Mouse (Mus musculus) midbrain, embryonic 11.5 days (tissue): Measurements from ENCODE around the gene Mis12. TPM values are rescaled to one million over a fixed set of nuclear protein-coding genes. Genes with fewer than 3 reads are reported as not detected.

Experiments used
- ATAC-seq: fragments of 200-750 bp; cut with Nextera tagmentation; 2 replicates; pipeline ENCODE4 v1.8.0; 2017; ENCODE audit warnings: moderate TSS enrichment, moderate library complexity; ENCODE audit not compliant: low FRiP score
- DNase-seq: peaks from one replicate; pipeline ENCODE4 v3.0.0; 2015; ENCODE audit warnings: low spot score; ENCODE audit errors: missing footprints
- H3K27ac ChIP-seq: fragments of 300-500 bp; sonication (generic); 2 replicates; pipeline ENCODE4 v1.5.1; 2014; ENCODE audit warnings: low read depth, low read length
- H3K27me3 ChIP-seq: fragments of 300-500 bp; sonication (generic); 2 replicates; pipeline ENCODE4 v1.6.1; 2014; ENCODE audit warnings: mild to moderate bottlenecking, low read length, moderate library complexity, mixed read lengths; ENCODE audit not compliant: control insufficient read depth, insufficient read depth
- H3K36me3 ChIP-seq: fragments of 300-500 bp; sonication (generic); 2 replicates; pipeline ENCODE4 v1.6.1; 2014; ENCODE audit warnings: mild to moderate bottlenecking, low read length, moderate library complexity, mixed read lengths; ENCODE audit not compliant: control insufficient read depth, insufficient read depth
- H3K4me1 ChIP-seq: fragments of 300-500 bp; sonication (generic); 2 replicates; pipeline ENCODE4 v1.6.1; 2014; ENCODE audit warnings: low read length; ENCODE audit not compliant: control insufficient read depth, insufficient read depth
- H3K4me2 ChIP-seq: fragments of 300-500 bp; sonication (generic); 2 replicates; pipeline ENCODE4 v1.6.1; 2014; ENCODE audit warnings: mild to moderate bottlenecking, moderate library complexity
- H3K4me3 ChIP-seq: fragments of 300-500 bp; sonication (generic); 2 replicates; pipeline ENCODE4 v1.5.1; 2014; ENCODE audit warnings: low read depth, low read length
- H3K9ac ChIP-seq: fragments of 300-500 bp; sonication (generic); 2 replicates; pipeline ENCODE4 v1.6.1; 2014; ENCODE audit warnings: low read length
- H3K9me3 ChIP-seq: fragments of 300-500 bp; sonication (generic); 2 replicates; pipeline ENCODE4 v1.6.1; 2016; ENCODE audit warnings: low read length; ENCODE audit not compliant: control insufficient read depth
- WGBS: fragments of 180-500 bp; shearing (Covaris S2); extraction: QIAGEN DNeasy Blood & Tissue Kit; methylation state at CpG from one replicate; pipeline ENCODE4 v1.1.7; 2014; 5-methylcytosine and 5-hydroxymethylcytosine counted together
- polyA plus RNA-seq: library from polyadenylated mRNA; unstranded; fragments of >200 nt; fragmentation: Nextera tagmentation; extraction: Ambion mirVana; gene quantifications from 2 replicates; pipeline ENCODE4 v1.2.1, GENCODE M21; 2014

The Mis12 gene
- polyA plus RNA-seq, 1 experiment from 2014 or later: 57.5 TPM

GRCm38 (mm10) chr11:71032491-71033162 is 13.2 kb downstream of the Mis12 start:
- Histone ChIP-seq H3K9ac (peak overlapping the region; percentile 75), H3K4me3 (peak overlapping the region; percentile 50), H3K27ac (peak overlapping the region; percentile 90), H3K9me3 (no peaks in the 10 kb centered on the region), H3K36me3 (peaks cover 5% of the 10 kb centered on the region; the same call in 1 of the 2 replicates), H3K4me2 (peak overlapping the region; percentile 51), H3K4me1 (peaks cover 11% of the 10 kb centered on the region), H3K27me3 (no peaks in the 10 kb centered on the region; the same call in 1 of the 2 replicates)
- peak; percentile 53 for ATAC-seq
- WGBS: 4% methylated on average over 26 of the region's 26 CpGs
- DNase-seq: peak; percentile 94

GRCm38 (mm10) chr11:71033163-71033761 is 13.9 kb downstream of the Mis12 start, which contains the start of gene 6330403K07Rik:
TSS of gene 6330403K07Rik (minus strand) at chr11:71033513.
- Histone ChIP-seq H3K27ac (peak within 1 kb of the TSS; percentile 90), H3K4me2 (peak within 1 kb of the TSS; percentile 51), H3K36me3 (0 out of 2 replicates have a peak, but pooled peaks cover 3% of the 10 kb centered on the region), H3K4me1 (peaks cover 11% of the 10 kb centered on the region), H3K9ac (peak within 1 kb of the TSS; percentile 75), H3K27me3 (no peaks in the 10 kb centered on the region; the same call in 1 of the 2 replicates), H3K9me3 (no peaks in the 10 kb centered on the region), H3K4me3 (peak within 1 kb of the TSS; percentile 50)
- peak; percentile 98 for DNase-seq
- under 1% methylated on average over 30 of the region's 31 CpGs for WGBS
- peak; percentile 96 for ATAC-seq

DNA sequence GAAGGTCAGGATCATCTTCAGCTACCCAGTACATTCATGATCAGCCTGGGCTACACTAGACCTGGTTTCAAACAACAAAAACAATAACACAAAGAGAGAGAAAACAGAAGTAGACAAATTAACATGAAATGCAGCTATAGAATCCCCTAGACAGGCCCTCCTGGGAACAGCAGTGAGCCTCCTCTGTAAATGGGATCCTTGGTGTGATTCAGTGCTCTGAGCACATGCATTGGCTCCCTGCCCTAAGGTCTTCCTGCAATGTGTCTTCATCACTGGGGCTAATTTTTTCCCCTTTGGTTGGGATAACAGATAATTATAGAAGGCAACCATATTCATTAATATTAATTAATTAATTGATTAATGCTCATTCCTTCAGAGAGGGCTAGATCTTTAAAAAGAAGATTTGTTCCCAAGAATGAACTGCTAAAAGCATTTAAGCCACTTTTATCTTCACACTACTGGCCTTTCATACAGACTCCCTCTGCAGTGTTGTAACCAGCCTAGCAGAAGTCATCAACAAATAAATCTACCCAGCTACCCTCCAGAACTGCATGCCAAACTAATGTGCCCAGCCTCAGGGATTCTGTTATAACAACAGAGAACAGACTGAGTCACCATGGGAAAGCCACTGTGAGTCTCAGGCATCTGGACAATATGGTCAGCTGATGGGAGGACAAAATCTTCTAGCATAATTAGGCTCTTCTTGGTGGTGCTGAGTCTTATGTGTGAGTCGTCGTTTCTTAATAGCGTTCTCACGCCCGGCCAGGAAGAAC is 20.3 kb downstream of the Mis12 start:
- Histone ChIP-seq H3K9me3 (no peaks in the 10 kb centered on the region), H3K4me3 (no peak overlapping the region), H3K4me2 (no peak overlapping the region), H3K4me1 (no peaks in the 10 kb centered on the region), H3K27ac (no peak overlapping the region), H3K27me3 (no peaks in the 10 kb centered on the region), H3K36me3 (no peaks in the 10 kb centered on the region), H3K9ac (no peak overlapping the region)
- 97% methylated on average over 5 of the region's 5 CpGs for WGBS
- DNase-seq: no peak
- ATAC-seq: no peak

DNA sequence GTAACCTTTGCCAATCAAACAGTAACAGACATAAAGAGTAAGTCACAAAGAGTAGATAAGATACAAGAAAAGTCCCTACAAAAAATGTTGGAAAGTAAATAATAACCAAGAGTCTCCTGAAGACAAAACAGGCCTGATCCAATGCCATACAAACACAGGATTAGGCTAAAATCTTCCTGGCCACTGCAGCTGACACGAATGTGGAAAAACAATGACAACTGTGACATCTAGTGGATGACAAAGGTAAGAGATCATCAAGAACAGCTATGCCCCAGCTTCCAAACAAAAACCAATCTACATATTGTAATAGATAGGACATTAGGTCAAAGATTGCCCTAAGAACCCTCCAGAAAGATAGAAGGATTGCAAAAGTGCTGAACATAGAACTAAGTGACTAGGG is 33.1 kb downstream of the Mis12 start:
- Histone ChIP-seq H3K27ac (no peak overlapping the region), H3K4me3 (no peak overlapping the region), H3K36me3 (no peaks in the 10 kb centered on the region), H3K9me3 (no peaks in the 10 kb centered on the region), H3K9ac (no peak overlapping the region), H3K4me1 (no peaks in the 10 kb centered on the region), H3K27me3 (no peaks in the 10 kb centered on the region), H3K4me2 (no peak overlapping the region)
- 0% methylated on average over 1 of the region's 1 CpGs for WGBS
- ATAC-seq: no peak
- DNase-seq: no peak

DNA sequence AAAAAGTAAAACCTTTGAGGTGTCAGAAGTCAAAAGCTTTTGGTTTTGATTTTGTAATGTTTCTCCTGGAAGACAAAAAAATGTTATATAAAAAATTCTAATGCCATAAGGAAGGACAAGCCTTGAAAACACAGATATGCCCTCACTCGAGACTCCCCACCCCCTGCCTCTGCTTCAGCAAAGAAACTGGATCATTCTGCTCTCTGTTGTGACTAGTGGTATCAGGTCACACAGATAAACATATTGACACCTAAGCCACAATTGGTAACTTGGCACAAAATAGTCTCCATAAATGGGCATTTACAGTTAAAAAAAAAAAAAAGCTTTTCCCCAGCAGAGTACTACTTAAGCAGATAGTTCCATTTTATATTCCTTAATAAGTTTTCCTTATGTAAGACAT is 56.9 kb downstream of the Mis12 start:
- 69% methylated on average over 1 of the region's 1 CpGs for WGBS
- H3K4me3 ChIP-seq: no peak overlapping the region
- H3K4me1 ChIP-seq: no peaks in the 10 kb centered on the region
- no peaks in the 10 kb centered on the region for H3K36me3 ChIP-seq
- no peak overlapping the region for H3K9ac ChIP-seq
- ATAC-seq (no peak), DNase-seq (no peak)
- H3K4me2 ChIP-seq: no peak overlapping the region
- no peak overlapping the region for H3K27ac ChIP-seq
- H3K27me3 ChIP-seq: no peaks in the 10 kb centered on the region
- H3K9me3 ChIP-seq: no peaks in the 10 kb centered on the region

Other genes starting within 250 kb of the Mis12 start
- not detected in 2 replicates for gene Scimp, start 207.0 kb upstream of the Mis12 start, polyA plus RNA-seq
- 41.7 and 44.2 TPM in 2 replicates for gene Rabep1, start 174.8 kb upstream of the Mis12 start, polyA plus RNA-seq
- 180 and 183 TPM in 2 replicates for gene Nup88, start 49.6 kb upstream of the Mis12 start, polyA plus RNA-seq
- 74.3 and 81.7 TPM in 2 replicates for gene Rpain, start 49.4 kb upstream of the Mis12 start, polyA plus RNA-seq
- 246 and 255 TPM in 2 replicates for gene C1qbp, start 36.6 kb upstream of the Mis12 start, polyA plus RNA-seq
- 15.9 and 16.5 TPM in 2 replicates for gene Dhx33, start 15.2 kb upstream of the Mis12 start, polyA plus RNA-seq
- 42.0 and 45.3 TPM in 2 replicates for gene Derl2, start 230 bp downstream of the Mis12 start, polyA plus RNA-seq
- 114 TPM in 2 replicates for gene 6330403K07Rik, start 13.9 kb downstream of the Mis12 start, polyA plus RNA-seq
- gene Nlrp1a, start 125.1 kb downstream of the Mis12 start, polyA plus RNA-seq: 0.10 and 0.19 TPM in 2 replicates
- not detected in 2 replicates for gene Nlrp1b, start 211.1 kb downstream of the Mis12 start, polyA plus RNA-seq